Mouse (Mus musculus): ENCODE data around the gene Fbxl17.

- no peak for TF ChIP-seq CTCF (IDR thresholded peaks at IDR 0.05; ENCODE audit: borderline replicate concordance, control insufficient read depth, extremely low read depth, insufficient read depth, low read length, poor library complexity)
- no peak for TF ChIP-seq POLR2A (IDR thresholded peaks at IDR 0.05; ENCODE audit: control insufficient read depth, extremely low read depth, insufficient read depth, low read length, poor library complexity)
Measured at GRCm38 (mm10) chr17:63164289-63164688, 335.5 kb downstream of the Fbxl17 start.
